Mouse (Mus musculus): Measurements from ENCODE around the gene Ldha. TPM values are rescaled to one million over a fixed set of nuclear protein-coding genes. Genes with fewer than 3 reads are reported as not detected.
"Not testable (repeated sequence)": the region's sequence is repeated elsewhere in the genome, so short reads cannot be mapped to it uniquely, and the experiment has no call there.

Ldha gene
- polyA plus RNA-seq, 1 experiment from 2014 or later, result 1,396 TPM

- WGBS, result 87% methylated on average over 6 of the region's 8 CpGs
- H3K9ac ChIP-seq (ENCODE audit: low read depth, low read length); ATAC-seq (ENCODE audit: low FRiP score, low TSS enrichment); H3K27me3 ChIP-seq (ENCODE audit: control insufficient read depth, insufficient read depth, low read length); H3K27ac ChIP-seq (ENCODE audit: low read depth, low read length); H3K9me3 ChIP-seq (ENCODE audit: control insufficient read depth, low read length); H3K4me3 ChIP-seq (ENCODE audit: low read length); H3K4me2 ChIP-seq (replicated peaks; ENCODE audit: low read depth, low read length); H3K4me1 ChIP-seq (ENCODE audit: control insufficient read depth, insufficient read depth, low read length): not testable (repeated sequence)
- H3K36me3 ChIP-seq (ENCODE audit: control insufficient read depth, insufficient read depth, low read length), result peaks cover 18% of the 10 kb centered on the region
Observed at GRCm38 (mm10) chr7:46881941-46882340, 40.7 kb downstream of the Ldha start.

- Histone ChIP-seq H3K36me3 (ENCODE audit: control insufficient read depth, insufficient read depth, low read length) (peaks cover 31% of the 10 kb centered on the region), H3K9me3 (ENCODE audit: control insufficient read depth, low read length) (no peaks in the 10 kb centered on the region), H3K27ac (ENCODE audit: low read depth, low read length) (no peak overlapping the region), H3K9ac (ENCODE audit: low read depth, low read length) (no peak overlapping the region), H3K27me3 (ENCODE audit: control insufficient read depth, insufficient read depth, low read length) (no peaks in the 10 kb centered on the region), H3K4me2 (replicated peaks; ENCODE audit: low read depth, low read length) (no peak overlapping the region), H3K4me3 (ENCODE audit: low read length) (no peak overlapping the region), H3K4me1 (ENCODE audit: control insufficient read depth, insufficient read depth, low read length) (no peaks in the 10 kb centered on the region)
- no peak for ATAC-seq (ENCODE audit: low FRiP score, low TSS enrichment)
- WGBS, result 77% methylated on average over 3 of the region's 3 CpGs
Observed at GRCm38 (mm10) chr7:46883304-46883703, 42.0 kb downstream of the Ldha start.

- WGBS, result 89% methylated on average over 3 of the region's 3 CpGs
- ATAC-seq (ENCODE audit: low FRiP score, low TSS enrichment), result no peak
Observed at GRCm38 (mm10) chr7:46895511-46895910, 54.2 kb downstream of the Ldha start.

GRCm38 (mm10) chr7:46899343-46899742 lies 58.1 kb downstream of the Ldha start:
- no peak overlapping the region for H3K4me3 ChIP-seq (ENCODE audit: low read length)
- H3K9ac ChIP-seq (ENCODE audit: low read depth, low read length), result no peak overlapping the region
- H3K9me3 ChIP-seq (ENCODE audit: control insufficient read depth, low read length), result no peaks in the 10 kb centered on the region
- H3K27ac ChIP-seq (ENCODE audit: low read depth, low read length), result no peak overlapping the region
- H3K4me1 ChIP-seq (ENCODE audit: control insufficient read depth, insufficient read depth, low read length), result no peaks in the 10 kb centered on the region
- H3K27me3 ChIP-seq (ENCODE audit: control insufficient read depth, insufficient read depth, low read length), result no peaks in the 10 kb centered on the region
- no peak for ATAC-seq (ENCODE audit: low FRiP score, low TSS enrichment)
- peaks cover 81% of the 10 kb centered on the region for H3K36me3 ChIP-seq (ENCODE audit: control insufficient read depth, insufficient read depth, low read length)
- H3K4me2 ChIP-seq (replicated peaks; ENCODE audit: low read depth, low read length), result no peak overlapping the region
- WGBS, result 93% methylated on average over 3 of the region's 3 CpGs

More at GRCm38 (mm10) chr7:46895511-46895910, 54.2 kb downstream of the Ldha start:
- Histone ChIP-seq H3K4me1 (ENCODE audit: control insufficient read depth, insufficient read depth, low read length) (no peaks in the 10 kb centered on the region), H3K36me3 (ENCODE audit: control insufficient read depth, insufficient read depth, low read length) (peaks cover 92% of the 10 kb centered on the region), H3K4me3 (ENCODE audit: low read length) (no peak overlapping the region), H3K27me3 (ENCODE audit: control insufficient read depth, insufficient read depth, low read length) (no peaks in the 10 kb centered on the region), H3K4me2 (replicated peaks; ENCODE audit: low read depth, low read length) (no peak overlapping the region), H3K27ac (ENCODE audit: low read depth, low read length) (no peak overlapping the region), H3K9ac (ENCODE audit: low read depth, low read length) (no peak overlapping the region), H3K9me3 (ENCODE audit: control insufficient read depth, low read length) (no peaks in the 10 kb centered on the region)

Other genes with a start within 250 kb of the Ldha start
- gene Sergef, start 201.7 kb upstream of the Ldha start, polyA plus RNA-seq (2014; fragmentation: Nextera tagmentation; extraction: Ambion mirVana), result 10.9 and 15.7 TPM in 2 replicates
- 0.86 and 1.1 TPM in 2 replicates for gene Tph1, start 168.9 kb upstream of the Ldha start, polyA plus RNA-seq (2014; fragmentation: Nextera tagmentation; extraction: Ambion mirVana)
- gene Saal1, start 130.8 kb upstream of the Ldha start, polyA plus RNA-seq (2014; fragmentation: Nextera tagmentation; extraction: Ambion mirVana), result 33.6 and 37.9 TPM in 2 replicates
- 0.20 TPM in 1 of 2 replicates, not detected in the other for gene Saa3, start 125.8 kb upstream of the Ldha start, polyA plus RNA-seq (2014; fragmentation: Nextera tagmentation; extraction: Ambion mirVana)
- not detected in 2 replicates for gene Saa4, start 108.9 kb upstream of the Ldha start, polyA plus RNA-seq (2014; fragmentation: Nextera tagmentation; extraction: Ambion mirVana)
- gene Saa1, start 98.5 kb upstream of the Ldha start, polyA plus RNA-seq (2014; fragmentation: Nextera tagmentation; extraction: Ambion mirVana), result 2.3 and 2.6 TPM in 2 replicates
- gene Saa2, start 89.7 kb upstream of the Ldha start, polyA plus RNA-seq (2014; fragmentation: Nextera tagmentation; extraction: Ambion mirVana), result 0.74 TPM in 1 of 2 replicates, not detected in the other
- 11.1 and 25.6 TPM in 2 replicates for gene Hps5, start 45.4 kb upstream of the Ldha start, polyA plus RNA-seq (2014; fragmentation: Nextera tagmentation; extraction: Ambion mirVana)
- gene Gtf2h1, start 45.4 kb upstream of the Ldha start, polyA plus RNA-seq (2014; fragmentation: Nextera tagmentation; extraction: Ambion mirVana), result 37.0 and 43.2 TPM in 2 replicates
- gene Ldhc, start 19.7 kb downstream of the Ldha start, polyA plus RNA-seq (2014; fragmentation: Nextera tagmentation; extraction: Ambion mirVana), result not detected in 2 replicates
- 183 and 204 TPM in 2 replicates for gene Tsg101, start 78.5 kb downstream of the Ldha start, polyA plus RNA-seq (2014; fragmentation: Nextera tagmentation; extraction: Ambion mirVana)
- 10.1 and 13.6 TPM in 2 replicates for gene Uevld, start 117.1 kb downstream of the Ldha start, polyA plus RNA-seq (2014; fragmentation: Nextera tagmentation; extraction: Ambion mirVana)
- gene Gm9999, start 142.1 kb downstream of the Ldha start, polyA plus RNA-seq (2014; fragmentation: Nextera tagmentation; extraction: Ambion mirVana), result not detected in 2 replicates
- 9.6 and 15.7 TPM in 2 replicates for gene Spty2d1, start 166.9 kb downstream of the Ldha start, polyA plus RNA-seq (2014; fragmentation: Nextera tagmentation; extraction: Ambion mirVana)
- gene Tmem86a, start 209.1 kb downstream of the Ldha start, polyA plus RNA-seq (2014; fragmentation: Nextera tagmentation; extraction: Ambion mirVana), result 18.3 and 22.9 TPM in 2 replicates